Mouse (Mus musculus): ENCODE results near the gene Zbtb38. TPM values are rescaled to one million over a fixed set of nuclear protein-coding genes. Genes with fewer than 3 reads are reported as not detected.

Gene Zbtb38
- total RNA-seq, 2 experiments from 2014 or later: 42.8 to 43.1 TPM

- no peak for DNase-seq (ENCODE audit: low spot score in 2 of 2)
Observed at GRCm38 (mm10) chr9:96715171-96715570, 37.5 kb downstream of the Zbtb38 start.

GRCm38 (mm10) chr9:96713472-96714390, 38.9 kb downstream of the Zbtb38 start:
- DNase-seq (ENCODE audit: low spot score in 2 of 2): no peak

- peak in 1 of 2 experiments; percentile 35 for DNase-seq (ENCODE audit: low spot score in 2 of 2)
Observed at GRCm38 (mm10) chr9:96712758-96713471, 39.7 kb downstream of the Zbtb38 start.

GRCm38 (mm10) chr9:96712045-96712444, 40.6 kb downstream of the Zbtb38 start:
- DNase-seq (ENCODE audit: low spot score in 2 of 2): no peak

GRCm38 (mm10) chr9:96710241-96710946, 42.2 kb downstream of the Zbtb38 start:
- DNase-seq (ENCODE audit: low spot score in 2 of 2): no peak

- DNase-seq (ENCODE audit: low spot score in 2 of 2): no peak
Observed at GRCm38 (mm10) chr9:96708905-96709304, 43.7 kb downstream of the Zbtb38 start.

- DNase-seq (ENCODE audit: low spot score in 2 of 2): no peak
Observed at GRCm38 (mm10) chr9:96707964-96708363, 44.7 kb downstream of the Zbtb38 start.

GRCm38 (mm10) chr9:96705576-96706285, 46.9 kb downstream of the Zbtb38 start:
- peak in 1 of 2 experiments; percentile 50 for DNase-seq (ENCODE audit: low spot score in 2 of 2)

GRCm38 (mm10) chr9:96704935-96705334, 47.7 kb downstream of the Zbtb38 start:
- no peak for DNase-seq (ENCODE audit: low spot score in 2 of 2)

- no peak for DNase-seq (ENCODE audit: low spot score in 2 of 2)
Observed at GRCm38 (mm10) chr9:96701891-96702290, 50.7 kb downstream of the Zbtb38 start.

GRCm38 (mm10) chr9:96699276-96700035, 53.2 kb downstream of the Zbtb38 start:
- no peak for DNase-seq (ENCODE audit: low spot score in 2 of 2)

- no peak for DNase-seq (ENCODE audit: low spot score in 2 of 2)
Observed at GRCm38 (mm10) chr9:96696788-96697492, 55.7 kb downstream of the Zbtb38 start.

- DNase-seq (ENCODE audit: low spot score in 2 of 2): no peak
Observed at GRCm38 (mm10) chr9:96696141-96696561, 56.5 kb downstream of the Zbtb38 start.

GRCm38 (mm10) chr9:96690461-96690863, 62.2 kb downstream of the Zbtb38 start:
- DNase-seq (ENCODE audit: low spot score in 2 of 2): no peak

- DNase-seq (ENCODE audit: low spot score in 2 of 2): no peak
Observed at GRCm38 (mm10) chr9:96689076-96689475, 63.6 kb downstream of the Zbtb38 start.

GRCm38 (mm10) chr9:96688194-96688875, 64.3 kb downstream of the Zbtb38 start:
- no peak for DNase-seq (ENCODE audit: low spot score in 2 of 2)

GRCm38 (mm10) chr9:96687591-96688186, 64.9 kb downstream of the Zbtb38 start:
- no peak for DNase-seq (ENCODE audit: low spot score in 2 of 2)

GRCm38 (mm10) chr9:96685600-96686084, 67.0 kb downstream of the Zbtb38 start:
- DNase-seq (ENCODE audit: low spot score in 2 of 2): no peak

Measured in adrenal gland, postnatal 4 days (tissue).